Mouse (Mus musculus) T-helper 2 cell (primary cell): ENCODE data around the gene Dbnl.

Source experiments
- in situ Hi-C: fragments of 300-600 bp; cut with MboI, MseI; formaldehyde crosslinking; loops from one replicate; pipeline ENCODE4 v1.15.1; 2025; ENCODE audit warnings: high pct_unique_total_duplicates

Dbnl gene

DNA sequence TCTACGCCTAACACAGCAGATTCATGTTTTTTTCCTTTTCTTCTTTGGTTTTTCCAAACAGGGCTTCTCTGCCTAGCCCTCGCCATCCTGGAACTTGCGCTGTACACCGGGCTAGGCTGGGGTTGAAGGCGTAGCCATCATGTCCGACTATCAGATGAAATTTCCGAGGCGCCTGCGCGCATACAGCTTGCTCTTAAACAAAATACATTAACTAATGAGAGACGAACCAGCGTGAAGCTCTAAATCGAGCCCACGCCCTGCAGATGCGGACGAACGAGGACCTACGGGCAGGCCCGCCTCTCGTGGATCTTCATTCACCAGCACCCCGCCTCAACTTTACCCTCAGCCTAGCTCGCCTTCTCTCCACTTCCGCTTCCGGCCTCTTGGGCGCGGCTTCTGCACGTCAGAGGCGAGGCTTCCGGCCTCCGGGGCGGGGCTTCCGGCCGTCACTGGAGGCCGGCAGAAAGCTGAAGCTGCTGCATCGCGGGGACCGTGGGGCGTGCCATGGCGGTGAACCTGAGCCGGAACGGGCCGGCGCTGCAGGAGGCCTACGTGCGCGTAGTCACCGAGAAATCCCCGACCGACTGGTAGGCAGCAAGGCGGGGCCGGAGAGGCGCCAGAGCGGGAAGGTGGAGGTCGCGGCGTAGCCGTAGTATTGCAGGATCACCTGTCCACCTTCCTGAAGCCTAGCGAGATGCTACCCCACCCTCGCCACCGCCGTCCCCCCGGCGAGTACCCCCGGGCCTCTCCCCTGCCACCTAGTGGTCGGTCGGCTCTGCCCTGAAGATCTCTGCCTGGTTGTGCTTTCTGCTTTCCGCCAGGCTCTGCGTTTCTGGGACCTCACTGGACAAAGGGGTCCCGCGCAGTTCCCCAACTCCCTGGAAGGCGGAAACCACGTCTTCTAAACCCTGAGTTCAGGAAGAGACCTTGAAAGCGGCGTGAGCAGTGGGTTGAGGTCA, at the start of gene Dbnl:
Gene Dbnl (plus strand): TSS at position 433 of the 959 bp plus-strand sequence.
- in situ Hi-C loops, result loop anchor here (5.0 kb wide), 1 partner anchor 81 kb away; no protein-coding TSS in a partner anchor

DNA sequence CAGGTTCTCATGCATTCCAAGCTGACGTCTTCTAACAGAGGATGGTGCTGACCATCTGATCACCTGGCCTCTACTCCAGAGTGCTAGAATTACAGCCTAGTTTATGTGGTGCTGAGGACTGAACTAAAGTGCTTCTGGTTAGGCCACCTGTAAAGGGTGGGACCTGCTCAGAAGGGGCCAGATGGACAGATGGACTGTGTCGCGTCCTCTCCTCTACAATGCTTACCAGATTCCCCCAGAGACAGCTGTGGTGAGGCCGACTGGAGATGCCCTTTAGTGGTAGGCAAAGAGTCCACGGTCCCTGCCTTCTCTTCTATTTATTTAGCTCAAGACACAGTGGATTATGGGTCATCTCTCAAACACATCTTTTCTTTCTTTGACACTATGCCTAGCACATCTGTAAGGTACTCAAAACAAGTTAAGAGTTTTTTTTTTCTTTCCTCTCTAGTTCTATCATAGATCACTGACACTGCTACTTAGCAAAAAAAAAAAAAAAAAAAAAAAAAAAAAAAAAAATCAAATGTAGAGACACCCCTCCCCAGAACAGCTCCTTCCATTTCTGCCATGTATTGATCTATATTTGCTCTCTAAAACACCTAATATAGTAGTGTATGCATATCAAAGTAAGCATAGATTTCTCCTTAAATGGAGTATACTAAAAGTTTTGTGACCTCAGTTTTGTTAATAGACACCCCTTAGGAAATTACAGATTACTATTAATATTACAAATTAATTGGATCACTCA, 49.2 kb upstream of the Dbnl start:
- in situ Hi-C loops, result no loop called here

DNA sequence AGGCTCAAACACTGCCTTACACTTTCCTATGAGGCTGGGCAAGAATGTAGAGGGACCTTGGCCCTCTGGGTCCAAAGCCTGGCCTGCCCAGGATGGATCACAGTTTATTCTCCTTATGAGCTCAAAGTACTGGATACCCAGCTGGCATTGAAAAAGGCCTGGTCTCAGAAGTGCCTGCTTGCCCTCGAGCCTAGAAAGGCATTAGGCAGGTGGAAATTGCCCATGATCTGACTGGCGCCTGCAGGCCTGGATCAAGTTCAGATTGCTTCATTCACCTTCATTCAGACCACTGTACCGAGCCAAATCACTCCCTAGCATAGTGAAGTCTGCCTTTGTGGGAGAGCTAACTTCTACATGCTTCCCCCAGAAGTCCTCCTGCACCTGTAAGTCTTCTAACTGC, 48.4 kb upstream of the Dbnl start:
- in situ Hi-C loops, result no loop called here

DNA sequence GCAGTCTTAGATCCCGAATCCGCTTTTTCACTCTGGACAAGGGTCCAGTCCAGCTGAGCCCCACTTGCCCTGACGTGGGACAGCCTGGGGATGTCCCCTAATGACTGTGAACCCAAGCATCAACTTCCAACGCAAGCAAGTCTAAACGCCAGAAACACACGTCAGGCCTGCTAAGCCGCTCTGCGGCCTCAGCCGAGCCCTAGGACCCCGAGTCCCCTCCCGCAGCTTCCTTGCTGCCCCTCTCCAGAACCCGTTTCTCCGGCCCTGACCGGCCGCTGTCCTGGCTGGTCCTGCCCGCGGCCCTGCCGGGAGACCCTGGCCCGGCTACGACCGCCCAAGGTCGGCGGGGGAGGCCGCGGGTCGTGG, 47.7 kb upstream of the Dbnl start:
- in situ Hi-C loops, result no loop called here

DNA sequence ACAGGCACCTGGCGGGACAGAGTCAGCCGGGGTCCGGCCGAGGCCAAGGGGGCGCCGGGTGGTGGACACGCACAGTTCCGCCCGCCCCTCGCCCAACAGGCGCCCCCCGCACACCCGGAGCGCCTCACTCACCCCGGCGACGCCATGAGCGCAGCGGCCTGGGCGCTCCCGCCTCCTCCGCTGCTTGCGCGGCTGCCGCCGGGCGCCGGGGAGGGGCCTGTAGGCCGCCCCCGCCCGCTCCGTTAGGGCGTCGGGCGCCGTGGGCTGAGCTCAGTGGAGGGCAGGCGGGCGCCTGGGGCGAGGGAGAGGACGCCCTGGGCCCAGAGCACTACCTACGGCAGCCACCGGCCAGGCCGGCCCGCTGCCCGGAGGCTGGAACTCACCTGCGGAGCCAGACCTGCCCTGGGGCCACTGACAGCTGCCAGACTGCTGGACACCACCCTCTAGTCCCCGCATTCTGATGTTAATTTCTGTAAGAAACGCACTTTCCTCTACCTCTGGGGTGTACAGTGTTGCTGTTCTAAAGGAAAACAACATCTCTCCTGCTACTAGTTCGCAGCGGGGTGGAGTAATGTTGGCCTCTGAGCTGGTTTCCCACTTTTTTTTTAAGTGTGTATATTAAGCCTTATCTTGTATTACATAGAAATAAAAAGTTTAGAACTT, 47.2 kb upstream of the Dbnl start:
- in situ Hi-C loops, result no loop called here

DNA sequence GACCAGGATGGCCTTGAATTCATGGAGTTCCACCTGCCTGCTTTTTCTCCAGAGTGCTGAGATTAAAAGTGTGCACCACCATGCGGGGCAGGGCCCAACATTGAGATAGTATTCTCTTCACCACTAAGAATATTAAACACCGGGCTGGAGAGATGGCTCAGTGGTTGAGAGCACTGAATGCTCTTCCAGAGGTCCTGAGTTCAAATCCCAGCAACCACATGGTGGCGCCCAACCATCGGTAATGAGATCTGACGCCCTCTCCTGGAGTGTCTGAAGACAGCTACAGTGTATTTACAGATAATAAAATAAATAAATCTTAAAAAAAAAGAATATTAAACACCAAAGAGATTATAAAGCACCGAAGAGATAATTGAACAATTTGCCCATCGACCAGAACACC, 46.2 kb upstream of the Dbnl start:
- in situ Hi-C loops, result no loop called here

DNA sequence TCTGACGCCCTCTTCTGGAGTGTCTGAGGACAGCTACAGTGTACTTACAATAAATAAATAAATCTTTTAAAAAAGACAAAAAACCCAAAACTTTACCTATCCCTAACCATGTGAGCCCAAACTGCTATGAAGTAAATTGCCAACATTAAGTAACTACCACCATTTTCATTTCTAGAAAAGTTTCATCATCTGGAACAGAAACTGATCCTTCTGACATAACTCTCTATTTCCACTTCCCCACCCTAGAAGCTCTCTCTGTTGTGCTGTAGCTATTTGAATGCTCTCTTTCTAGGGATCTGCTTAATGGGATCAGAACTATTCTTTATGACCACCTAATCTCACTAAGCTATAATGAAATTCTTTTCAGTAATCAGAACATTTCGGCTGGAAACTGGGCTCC, 43.3 kb upstream of the Dbnl start:
- in situ Hi-C loops, result no loop called here

DNA sequence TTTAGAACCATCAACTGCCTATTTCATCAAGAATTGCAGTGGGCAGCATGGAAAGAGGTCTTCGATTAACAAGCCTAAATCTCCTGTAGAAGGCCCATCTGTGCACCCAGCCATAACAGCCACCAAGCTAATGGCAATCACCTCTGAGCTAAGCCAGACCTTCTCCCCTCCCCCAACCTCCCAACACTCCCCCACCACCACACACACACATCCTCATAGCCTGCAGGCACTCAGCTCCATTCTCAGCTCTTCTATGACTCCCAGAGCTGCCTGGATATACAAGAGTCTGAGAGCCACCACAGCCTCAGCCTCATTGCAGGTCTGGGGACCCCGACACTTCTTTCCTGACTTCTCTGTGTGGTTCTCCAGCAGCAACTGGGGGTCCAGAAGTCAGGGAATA, 34.5 kb upstream of the Dbnl start:
- in situ Hi-C loops, result no loop called here

DNA sequence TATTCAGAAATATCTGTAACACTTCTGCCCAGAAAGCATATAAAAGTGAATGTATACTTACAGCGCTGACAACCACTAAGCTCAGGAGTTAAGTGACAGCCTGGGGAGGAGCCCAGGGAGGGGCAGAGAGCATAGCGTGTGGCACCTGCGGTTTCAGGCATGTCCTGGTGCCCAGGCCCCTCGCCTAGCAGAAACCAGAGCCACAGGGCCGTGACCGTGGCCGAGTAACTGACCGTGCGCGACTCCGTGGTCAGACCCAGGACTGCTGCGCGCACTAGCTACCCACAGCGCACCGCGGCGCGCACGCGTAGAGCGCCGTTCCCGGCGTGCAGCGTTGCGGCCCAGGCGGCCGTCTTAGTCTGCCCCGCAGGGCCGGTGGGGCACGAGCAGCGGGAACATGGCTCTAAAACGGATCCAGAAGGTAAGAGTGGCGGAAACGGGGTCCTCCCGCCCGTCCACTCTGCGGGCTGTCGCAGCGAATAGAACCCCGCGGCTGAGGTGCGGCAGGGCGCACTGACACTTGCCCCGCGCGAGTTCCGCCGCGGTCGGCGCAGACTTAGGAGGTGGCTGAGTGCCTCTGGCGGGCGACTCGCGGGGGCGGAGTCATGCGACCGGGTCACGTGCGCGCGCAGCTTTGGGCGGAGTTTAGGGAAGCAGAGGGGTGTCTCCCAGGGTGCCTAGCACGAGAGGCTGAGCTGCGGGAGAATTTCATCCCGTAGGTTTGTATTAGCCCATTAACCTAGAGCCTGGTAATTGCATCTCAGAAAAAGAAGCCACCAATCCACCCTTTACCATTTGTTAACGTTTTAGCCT, 26.3 kb upstream of the Dbnl start, which contains the start of gene Urgcp:
Gene Urgcp (minus strand): TSS at position 557 of the 813 bp plus-strand sequence.
- in situ Hi-C loops, result no loop called here

DNA sequence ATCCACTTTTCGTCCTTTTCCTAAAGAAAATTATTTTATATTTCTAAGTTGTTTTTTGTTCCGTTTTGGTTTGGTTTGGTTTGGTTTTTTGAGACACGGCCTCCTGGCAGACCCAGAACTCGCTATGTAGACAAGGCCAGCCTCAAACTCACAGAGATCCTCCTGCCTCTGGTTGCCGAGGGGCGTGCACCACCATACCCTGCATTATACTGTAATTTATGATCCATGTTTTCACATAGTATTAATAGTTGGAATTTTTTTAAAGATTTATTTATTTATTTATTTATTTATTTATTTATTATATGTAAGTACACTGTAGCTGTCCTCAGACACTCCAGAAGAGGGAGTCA, 25.7 kb upstream of the Dbnl start:
- in situ Hi-C loops, result no loop called here

DNA sequence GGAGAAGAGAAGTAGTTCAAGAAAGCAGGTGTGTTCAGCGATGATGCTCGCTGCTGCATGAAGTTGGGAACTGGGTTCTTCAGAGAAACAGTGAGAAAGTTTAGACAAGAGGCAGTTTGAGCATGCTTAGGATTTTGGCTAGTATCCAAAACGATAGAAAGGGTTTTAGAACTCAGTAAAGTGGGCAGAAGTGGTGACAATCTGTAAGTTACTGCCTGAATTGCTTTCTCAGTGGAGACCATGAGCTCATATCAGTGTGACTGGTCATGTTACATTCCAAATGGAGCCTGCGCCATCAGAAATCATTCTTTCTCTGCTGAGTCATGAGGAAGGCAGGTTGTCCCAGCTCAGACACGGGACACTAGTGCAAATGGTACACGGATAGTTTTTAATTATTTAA, 22.3 kb upstream of the Dbnl start:
- in situ Hi-C loops, result no loop called here

DNA sequence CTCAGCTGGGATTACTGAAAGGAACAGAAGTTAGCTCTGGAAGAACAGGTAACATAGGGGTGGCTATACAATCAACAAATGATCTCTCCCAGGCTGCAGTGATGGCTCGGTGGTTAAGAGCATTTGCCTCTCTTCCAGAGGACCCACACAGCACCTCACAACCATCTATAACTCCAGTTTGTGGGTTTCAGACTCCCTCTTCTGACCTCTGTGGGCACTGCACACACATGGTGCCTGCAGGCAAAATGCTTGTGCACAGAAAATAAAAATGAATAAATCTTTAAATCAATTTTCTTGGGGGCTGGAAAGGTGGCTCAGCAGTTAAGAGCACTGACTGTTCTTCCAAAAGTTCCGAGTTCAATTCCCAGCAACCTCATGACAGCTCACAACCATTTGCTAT, 9.8 kb upstream of the Dbnl start:
- in situ Hi-C loops, result no loop called here

DNA sequence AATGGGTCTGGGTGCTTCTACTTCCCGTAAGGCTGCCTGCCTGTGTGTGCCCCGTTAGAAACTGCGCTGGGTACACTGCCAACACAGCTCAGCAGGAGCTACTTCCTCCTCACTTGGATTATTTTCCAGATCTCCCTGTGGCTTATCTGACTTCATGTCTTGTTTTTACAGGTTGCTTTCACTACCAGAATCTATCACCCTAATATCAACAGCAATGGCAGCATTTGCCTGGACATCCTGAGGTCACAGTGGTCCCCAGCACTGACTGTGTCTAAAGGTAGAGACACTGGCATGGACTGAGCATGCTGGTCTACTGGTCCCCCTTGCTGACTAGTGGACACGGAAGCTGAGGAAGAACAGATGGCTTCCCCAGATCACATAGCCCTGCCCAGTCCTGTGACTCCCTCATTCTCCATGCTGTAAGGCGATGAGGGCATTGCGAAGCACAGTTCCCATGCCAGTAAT, 8.2 kb upstream of the Dbnl start:
- in situ Hi-C loops, result no loop called here

DNA sequence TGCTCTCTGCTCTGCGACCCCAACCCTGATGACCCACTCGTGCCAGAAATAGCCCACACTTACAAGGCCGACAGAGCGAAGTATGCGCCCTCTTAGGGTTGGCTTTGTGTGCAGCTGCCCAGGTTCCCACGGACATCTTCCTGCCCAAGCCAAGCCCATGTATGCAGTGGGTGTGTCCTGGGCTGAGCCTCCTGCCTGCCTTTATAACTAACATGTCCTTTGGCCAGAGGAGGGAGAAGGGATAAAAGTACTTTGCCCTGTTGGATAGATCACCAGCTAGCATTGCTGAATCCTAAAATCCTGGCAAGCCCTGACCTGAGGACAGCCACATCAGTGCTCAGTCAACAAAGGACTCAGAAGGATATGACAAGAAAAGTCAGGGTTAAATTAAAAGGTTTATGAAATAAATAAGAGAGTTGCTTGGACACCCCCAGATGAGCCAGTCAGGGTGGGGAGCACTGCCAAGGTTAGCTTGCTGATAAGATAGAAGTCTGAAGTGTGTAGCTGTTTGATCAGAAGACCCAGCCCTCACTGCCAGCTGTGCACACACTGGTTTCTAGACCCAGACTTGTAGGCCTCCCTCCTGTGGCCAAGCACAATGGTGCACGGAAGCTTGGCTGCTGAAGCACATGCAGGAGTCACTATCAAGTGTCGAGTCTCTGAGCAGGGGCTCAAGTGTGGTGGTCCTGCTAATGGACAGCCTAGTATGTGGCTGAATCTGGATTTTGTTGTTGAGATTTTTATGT, 5.9 kb upstream of the Dbnl start:
- in situ Hi-C loops, result no loop called here

DNA sequence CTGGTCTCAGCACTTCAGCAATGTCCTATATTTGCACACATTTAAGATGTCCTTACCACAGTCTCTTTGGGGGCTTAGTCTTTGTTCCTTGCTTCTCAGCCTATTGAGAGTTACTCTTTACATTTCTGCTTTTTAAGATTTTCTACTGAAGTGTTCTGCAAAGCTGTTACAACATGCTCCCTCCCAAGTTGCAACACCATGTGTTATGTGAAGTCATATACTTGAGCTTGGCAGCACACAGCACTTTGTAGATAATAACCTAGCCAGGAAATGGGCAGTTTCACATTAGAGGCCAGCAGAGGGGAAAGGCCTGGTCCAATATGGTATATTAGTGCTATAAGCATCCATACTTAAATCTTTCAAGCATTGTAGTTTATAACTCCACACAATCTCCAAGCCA, 2.6 kb upstream of the Dbnl start:
- in situ Hi-C loops, result loop anchor here (5.0 kb wide), 1 partner anchor 78 kb away; no protein-coding TSS in a partner anchor

DNA sequence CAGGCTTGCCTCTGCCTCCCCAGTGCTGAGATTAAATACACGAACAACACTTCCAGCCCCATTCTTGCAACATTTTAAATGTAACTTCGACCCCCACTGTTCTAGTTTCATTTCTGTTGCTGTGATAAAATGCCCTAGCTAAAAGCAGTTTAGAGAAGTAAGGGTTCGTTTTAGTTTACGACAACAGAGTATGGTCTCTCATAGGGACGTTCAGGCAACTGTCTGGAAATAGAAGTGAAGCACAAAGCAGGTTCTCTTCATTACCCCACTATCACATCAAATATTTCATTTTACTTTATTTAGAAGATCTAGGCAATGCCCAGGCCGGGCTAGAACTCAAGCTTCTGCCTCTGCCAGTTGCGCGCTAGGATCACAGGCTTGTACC, 625 bp upstream of the Dbnl start:
- in situ Hi-C loops, result loop anchor here (5.0 kb wide), 1 partner anchor 80 kb away; no protein-coding TSS in a partner anchor

DNA sequence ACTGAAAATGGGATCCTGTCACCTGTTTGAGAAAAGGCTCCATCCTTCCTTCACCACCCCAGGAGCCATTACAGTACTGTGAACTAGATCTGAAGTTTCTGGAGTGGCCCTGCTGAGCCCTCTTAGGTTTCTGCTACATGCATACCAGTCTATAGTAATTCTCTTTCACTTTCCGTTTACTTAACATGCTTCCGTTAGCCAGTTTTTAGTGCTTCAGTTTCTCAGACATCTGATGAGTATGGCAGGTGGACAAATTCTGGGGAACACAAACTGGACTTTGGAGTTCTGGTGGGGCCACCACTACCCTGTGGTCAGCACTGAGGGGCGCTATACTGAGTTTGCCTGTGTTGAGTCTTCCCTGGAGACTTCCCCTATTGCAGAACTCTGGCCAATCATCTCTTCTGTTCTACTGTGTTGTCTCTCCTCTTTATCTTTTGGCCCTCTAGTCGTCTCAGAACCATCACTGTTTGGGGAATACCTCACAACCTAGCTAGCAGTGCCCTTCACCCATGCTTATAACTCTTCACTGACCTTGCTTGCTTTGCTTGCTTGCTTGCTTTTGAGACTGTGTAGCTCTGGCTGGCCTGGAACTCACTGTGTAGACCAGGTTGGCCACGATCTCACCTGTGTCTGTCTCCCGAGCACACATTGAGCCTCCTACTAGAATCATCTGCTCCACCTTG, 924 bp downstream of the Dbnl start:
- in situ Hi-C loops, result loop anchor here (5.0 kb wide), 1 partner anchor 82 kb away; no protein-coding TSS in a partner anchor

DNA sequence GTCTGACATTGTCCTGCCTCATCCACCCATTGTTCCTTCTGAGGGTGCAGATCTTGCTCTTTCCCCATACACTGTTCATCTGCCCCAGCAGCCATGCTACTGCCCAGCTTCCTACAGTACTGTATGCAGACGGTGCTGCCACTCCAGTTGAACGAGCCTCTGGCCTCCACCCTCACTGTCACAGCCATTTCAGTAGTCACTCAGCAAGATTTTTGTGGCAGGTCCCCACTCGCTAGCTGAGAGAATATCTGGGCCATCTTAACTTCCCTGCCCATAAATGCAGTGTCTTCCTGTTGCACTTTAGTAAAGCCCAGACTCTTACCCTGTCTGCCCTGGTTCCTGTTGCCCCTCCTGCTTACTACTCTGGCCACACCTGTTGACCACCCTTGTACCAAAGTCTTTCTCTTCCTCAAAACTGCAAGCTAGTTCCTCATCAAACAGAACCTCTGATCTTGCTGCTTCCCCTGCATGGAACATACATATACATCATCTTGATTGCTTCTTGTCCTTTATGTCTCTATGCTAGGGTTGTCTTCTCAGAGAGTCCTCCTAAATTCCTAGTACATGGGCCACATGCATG, 1.6 kb downstream of the Dbnl start:
- in situ Hi-C loops, result loop anchor here (5.0 kb wide), 1 partner anchor 83 kb away; no protein-coding TSS in a partner anchor

DNA sequence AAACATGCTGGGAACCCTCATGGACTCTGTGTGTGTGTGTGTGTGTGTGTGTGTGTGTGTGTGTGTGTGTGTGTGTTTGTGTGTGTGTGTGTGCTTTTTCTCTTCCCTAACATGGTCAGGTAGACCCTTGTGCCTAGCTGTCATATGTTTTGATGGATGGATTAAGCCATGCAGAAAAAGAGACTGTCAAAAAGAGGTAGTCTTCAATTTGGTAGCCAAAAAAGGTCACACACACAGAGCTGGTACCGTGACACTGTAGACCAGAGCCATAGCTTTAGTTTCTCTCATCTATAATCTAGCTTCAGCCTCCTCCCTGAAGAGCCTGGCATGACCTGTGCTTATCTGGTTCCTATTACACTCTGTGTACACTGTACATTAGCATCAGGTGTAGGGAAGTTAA, 2.1 kb downstream of the Dbnl start:
- in situ Hi-C loops, result no loop called here
